Mouse (Mus musculus): ENCODE measurements around the gene Sag. TPM values are rescaled to one million over a fixed set of nuclear protein-coding genes. Genes with fewer than 3 reads are reported as not detected.

Gene Sag
- total RNA-seq, 2 experiments from 2014 or later, result 0.47 to 0.74 TPM

- no peak for DNase-seq (ENCODE audit: low spot score in 2 of 2)
These were observed 89.0 kb downstream of the Sag start for GRCm38 (mm10) chr1:87892499-87892898.

- DNase-seq (ENCODE audit: low spot score in 2 of 2), result no peak
These were observed 89.9 kb downstream of the Sag start for GRCm38 (mm10) chr1:87893414-87893813.

Other genes with a start within 250 kb of the Sag start
- gene Ngef, start 229.8 kb upstream of the Sag start, total RNA-seq (2021), result 1 to 10 TPM in 1 of 2 experiments, under 1 TPM in 1; 0.75 to 1.2 TPM
- gene Inpp5d, start 183.4 kb upstream of the Sag start, total RNA-seq (2021), result 10 to 100 TPM; 13.3 to 19.3 TPM
- 10 to 100 TPM; 22.4 to 24.1 TPM for gene Atg16l1, start 47.8 kb upstream of the Sag start, total RNA-seq (2021)
- 10 to 100 TPM; 48.4 to 50.2 TPM for gene Dgkd, start 49.6 kb downstream of the Sag start, total RNA-seq (2021)
- gene Usp40, start 204.9 kb downstream of the Sag start, total RNA-seq (2021), result 10 to 100 TPM; 22.8 to 26.0 TPM

All from gastrocnemius, postnatal 4 days (tissue).